Mouse (Mus musculus) cerebellum, adult (tissue): Measurements from ENCODE around the gene Etl4.

ENCODE experiments used
- ATAC-seq: cut with Nextera tagmentation; 2 replicates; pipeline ENCODE4 v1.9.2; 2017; ENCODE audit warnings: mild to moderate bottlenecking, moderate library complexity, mixed read lengths; ENCODE audit not compliant: insufficient number of reproducible peaks, low FRiP score, low TSS enrichment

Gene Etl4

DNA sequence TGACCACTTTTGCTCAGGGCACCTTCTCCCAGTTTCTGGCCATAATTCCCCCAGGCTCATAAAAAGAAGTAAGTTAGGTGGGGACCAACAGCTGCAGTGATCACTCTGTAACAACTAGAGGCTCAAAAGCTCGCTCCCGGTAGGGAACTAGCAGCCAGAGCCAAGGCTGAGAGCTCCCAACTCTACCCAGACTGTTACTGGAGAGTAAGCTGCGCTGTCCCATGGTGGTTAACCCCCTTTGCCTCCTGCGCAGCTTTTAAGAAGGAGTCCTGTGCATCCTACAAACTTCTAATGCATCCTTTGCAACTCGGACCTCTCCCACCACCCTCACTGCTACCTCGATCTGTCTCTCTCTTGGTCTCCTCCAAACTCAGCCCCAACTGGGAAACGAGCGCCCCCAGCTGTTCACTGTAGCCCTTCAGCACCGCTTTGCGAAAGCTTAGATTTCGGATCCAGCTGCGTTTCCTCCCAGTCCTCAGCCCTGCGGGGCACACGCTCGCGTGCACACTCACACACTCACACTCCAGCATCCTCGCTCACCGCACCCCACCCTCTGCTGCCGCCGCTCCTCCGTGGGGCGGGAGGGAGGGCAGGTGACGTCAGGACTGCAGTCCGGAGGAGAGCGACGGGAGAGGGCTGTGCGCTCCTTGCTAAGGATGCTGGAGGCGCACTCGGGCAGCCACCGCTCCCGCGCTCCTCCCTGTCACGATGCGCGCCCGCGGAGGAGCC is at the start of gene Etl4:
Etl4 (plus strand) TSS at position 610 of the 729 bp plus-strand sequence.
- ATAC-seq: peak; percentile 72

DNA sequence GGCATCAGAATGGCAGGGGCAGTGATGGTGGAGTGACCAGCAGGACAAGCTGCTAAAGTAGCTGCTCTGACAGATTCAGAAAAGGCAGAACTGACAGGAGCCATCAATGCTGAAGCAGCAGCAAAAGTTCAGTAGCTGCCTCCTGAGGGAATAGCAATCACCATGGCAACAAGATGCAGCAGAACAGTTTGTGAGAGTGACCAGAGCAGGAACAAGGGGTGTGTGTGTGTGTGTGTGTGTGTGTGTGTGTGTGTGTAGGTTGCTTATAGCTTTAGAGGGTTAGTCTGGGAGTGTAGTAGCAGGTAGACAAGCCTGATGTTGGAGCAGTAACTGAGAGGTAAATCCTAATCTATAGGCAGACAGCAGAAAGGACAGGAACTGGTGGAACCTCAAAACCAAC is 40.4 kb upstream of the Etl4 start:
- no peak for ATAC-seq

DNA sequence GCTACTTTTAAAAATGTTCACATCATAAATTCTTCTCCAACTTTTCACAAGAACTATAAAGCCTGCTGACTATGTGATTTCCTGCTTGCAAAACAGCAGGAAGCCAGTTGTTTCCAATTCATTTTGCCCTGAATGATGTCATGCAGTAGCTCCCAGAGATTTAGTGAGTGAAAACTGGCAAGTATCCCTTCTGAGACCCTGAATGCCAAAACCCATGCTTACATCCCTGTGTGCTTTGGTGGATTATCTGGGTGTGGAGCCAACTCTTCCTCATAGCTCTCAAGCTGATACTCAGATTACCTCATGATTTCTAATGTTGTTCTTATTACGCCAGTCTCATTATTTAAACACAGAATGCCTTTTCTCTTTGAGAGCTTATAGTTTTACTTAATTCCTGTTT is 37.7 kb upstream of the Etl4 start:
- ATAC-seq: no peak

DNA sequence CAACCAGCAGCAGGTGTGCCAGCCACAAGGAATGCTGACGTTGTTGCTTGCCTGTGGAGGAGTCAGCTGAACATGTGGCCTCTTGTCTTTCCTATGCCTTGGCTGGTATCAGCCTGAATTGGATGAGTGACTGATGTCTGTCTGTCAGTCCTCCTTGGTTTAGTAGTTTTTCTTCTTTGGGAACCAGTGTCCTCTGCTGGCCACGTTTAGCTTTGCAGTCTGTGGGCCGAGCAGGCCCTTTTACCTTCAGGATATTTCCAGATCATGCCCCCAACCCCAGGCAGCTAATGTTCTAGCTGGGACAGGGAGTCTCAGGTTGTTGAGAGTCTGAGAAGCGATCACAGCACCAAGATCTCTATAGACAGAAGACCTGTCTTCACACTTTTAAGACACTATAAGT is 18.7 kb upstream of the Etl4 start:
- ATAC-seq: no peak

DNA sequence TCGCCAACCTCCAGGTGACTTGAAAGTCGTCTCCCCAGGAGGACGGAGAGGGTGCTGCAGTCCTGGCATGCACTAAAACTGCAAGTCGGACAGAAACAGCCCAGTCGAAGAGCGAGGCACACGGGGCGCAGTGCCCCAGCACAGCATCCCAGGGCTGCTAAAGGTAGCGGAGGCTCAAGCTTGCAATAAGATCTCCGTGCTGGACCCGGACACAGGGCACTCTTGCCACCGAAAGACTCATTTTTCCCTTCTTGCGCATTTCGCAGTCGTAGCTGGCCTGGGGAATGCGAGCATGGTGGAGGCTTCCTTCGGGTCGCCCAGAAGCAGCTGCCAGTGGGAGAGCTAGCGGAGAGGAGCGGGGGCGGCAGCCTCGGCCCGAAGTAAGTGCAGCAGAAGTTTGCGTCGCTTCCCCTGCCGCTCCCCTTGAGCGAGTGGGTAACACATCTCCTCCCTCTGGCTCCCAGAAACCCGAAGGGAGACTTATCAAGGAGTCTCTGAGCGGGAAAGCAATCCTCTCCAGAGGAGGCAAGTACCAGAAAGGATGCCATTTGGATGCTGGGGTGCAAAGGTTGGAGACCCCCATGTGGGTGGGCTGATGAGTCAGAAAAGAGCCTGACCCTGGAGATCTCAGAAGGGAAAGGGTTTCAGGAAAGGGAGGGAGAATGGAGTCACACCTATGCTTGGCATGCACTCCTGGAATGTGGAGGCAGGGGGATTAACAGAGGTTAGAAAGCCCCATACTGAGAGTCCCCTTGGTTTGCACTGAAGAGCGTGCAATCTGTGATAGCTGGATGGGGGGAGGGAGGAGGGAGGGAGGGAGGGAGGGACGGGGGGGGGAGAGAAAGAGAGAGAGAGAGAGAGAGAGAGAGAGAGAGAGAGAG is 560 bp downstream of the Etl4 start:
- ATAC-seq: no peak

DNA sequence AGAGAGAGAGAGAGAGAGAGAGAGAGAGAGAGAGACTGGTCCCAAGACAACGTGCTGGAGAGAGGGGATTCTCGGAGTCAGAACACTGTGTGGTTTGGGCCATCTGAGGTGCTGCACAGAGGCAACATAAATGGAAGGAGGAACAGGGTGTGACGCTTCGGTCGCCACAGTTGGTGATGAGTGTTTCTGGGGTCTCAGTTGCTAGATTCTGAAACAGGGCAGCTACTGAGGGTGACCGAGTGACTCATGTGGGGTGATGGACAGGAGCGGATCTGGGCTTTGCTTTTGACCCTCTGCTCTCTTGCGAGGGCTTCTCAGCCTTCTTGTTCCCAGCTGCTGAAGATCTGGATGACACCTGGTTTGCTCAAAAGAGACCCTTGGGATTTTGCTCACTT is 1.2 kb downstream of the Etl4 start:
- no peak for ATAC-seq

DNA sequence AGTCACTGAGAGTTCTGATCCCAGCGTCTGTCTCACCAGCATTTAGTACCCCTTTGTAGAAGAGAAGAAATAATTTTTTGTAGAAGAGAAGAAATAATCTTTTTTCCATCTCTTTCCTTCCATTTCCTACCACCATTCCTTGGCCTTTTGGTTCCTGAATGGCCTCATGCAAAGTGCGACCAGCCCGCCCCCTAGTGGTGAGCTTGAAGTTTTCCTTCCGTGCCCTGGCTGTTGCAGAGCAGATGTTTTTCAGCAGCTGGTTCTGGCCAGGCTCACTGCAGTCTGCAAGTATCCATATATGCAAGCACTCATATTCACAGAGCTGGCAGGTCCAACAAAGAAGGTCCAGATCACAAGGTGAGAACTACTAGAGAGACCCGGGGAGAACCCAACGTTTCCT is 9.6 kb downstream of the Etl4 start:
- ATAC-seq: no peak

DNA sequence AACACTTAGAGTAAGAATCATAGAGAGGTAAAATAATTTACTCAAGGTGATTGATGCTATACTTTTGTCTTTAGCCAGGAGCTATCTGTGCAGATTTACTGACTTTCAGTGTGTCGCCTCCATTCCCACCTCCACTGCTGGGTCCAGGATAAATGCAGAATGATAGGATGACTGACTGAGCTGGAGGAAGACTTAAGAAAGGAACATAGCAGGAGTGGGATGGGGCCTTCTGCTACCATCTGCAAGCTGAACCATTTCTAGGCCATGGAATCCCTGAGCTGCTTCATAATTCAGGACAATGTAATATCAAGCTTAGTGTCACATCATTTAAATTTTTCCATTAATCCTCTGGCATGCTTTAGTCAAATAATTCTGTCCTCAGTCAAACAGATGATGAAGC is 20.4 kb downstream of the Etl4 start:
- ATAC-seq: no peak

DNA sequence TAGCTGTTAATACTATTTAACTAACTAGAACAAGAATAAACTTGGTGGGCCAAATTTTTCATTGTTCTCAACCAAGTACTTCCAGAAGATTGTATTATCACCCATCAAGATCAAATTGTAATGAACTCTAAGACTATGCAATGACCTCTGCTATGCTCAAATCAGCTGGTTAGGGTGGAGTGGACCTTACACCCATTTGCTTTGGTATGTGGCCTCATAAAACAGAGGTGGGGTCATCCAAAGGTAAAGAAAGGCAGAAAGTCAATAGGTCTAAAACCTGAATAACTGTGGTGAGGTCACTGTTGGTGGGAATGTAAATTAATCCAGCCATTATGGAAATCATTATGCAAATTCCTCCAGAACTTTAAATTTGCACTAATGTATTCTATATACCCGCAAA is 24.3 kb downstream of the Etl4 start:
- no peak for ATAC-seq

DNA sequence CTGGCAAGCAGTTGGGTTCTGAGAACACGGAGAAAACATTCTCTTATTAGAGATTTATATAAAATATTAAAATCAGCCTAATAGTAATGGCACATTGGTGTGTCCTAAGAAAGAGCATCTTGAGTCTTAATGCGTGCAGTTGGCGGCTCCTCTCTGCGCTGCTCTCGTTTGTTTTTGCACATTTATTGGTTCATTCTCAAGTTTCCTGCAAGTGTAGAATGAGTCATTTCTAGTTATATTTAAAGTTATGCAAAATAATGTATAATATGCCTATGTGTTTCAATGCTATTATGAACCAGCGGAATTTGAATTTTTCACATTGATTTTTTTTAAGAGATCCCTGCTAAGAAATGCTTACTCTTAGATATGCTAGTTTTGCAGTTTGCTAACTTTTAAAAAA is 35.6 kb downstream of the Etl4 start:
- ATAC-seq: no peak

DNA sequence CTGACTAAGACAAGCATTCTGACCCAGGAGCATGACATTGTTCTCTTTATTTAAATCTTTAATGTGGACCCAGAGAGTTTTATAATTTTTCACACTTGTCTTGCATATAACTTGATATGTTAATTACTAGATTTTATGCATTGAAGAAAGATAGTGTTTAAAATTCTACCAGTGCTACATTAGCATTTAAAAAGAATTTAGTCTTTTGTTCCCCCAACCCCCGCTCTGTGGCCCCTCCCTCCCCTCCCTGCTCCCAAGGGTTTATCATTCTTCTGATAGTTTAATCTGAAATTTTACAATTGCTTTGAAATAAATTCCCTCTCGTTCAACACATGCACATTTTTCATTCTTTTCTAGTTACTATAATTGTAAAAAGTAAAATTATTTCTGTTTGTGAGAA is 43.4 kb downstream of the Etl4 start:
- no peak for ATAC-seq

DNA sequence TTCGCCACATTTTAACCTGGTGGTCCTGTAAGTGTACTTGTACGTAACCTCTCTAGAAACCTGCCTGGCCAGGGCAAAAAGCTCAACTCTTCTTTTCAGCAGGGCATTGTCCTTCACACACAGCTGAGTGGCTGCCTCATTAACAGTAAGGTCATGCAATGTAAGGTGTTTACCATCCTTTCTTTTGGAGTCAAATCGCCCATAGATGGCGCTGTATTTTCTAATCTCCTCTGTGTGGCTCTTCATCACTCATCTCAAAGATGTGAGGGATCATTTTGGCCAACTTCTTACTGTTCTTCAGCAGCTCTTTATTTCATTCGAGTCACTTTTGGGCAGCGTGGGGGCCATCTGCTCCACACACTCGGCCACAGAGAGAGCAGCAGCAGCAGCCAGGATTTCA is 56.9 kb downstream of the Etl4 start:
- ATAC-seq: no peak

DNA sequence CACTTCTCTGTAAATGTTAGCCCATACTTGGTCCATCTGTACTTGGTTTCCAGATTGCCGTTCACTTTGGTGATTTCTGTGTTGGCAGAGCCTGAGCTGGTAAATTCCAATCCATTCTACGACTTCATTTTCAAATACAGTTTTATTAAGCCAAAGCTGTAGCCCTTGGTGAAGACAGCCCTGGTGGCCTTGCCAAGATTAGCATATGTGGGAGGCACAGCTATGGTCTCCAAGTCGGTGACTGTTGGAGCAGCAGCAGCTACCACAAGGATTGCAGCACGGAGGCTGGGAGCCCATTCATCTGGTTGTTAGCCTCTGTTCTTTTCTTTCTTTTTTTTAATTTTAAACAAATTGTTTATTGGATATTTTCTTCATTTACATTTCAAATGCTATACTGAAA is 128.1 kb downstream of the Etl4 start:
- no peak for ATAC-seq

DNA sequence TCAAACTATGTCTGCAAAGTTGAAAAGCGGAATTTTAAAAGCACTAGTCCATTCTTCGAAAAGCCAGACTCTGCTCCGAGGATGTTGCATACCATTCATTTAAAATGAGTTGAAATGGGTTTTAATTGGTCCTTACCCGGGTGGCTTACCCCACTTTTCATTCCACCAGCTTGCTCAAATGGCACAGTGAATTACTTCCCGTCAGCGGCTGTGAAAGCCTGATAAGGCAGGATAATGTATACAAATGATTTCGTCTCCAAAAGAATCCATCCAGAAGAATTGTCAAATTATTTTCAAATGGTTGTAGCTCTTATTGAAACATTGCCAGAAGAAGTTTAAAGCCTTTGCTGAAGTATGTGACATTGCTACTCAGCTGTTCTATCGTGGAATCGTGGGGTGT is 162.8 kb downstream of the Etl4 start:
- ATAC-seq: no peak

DNA sequence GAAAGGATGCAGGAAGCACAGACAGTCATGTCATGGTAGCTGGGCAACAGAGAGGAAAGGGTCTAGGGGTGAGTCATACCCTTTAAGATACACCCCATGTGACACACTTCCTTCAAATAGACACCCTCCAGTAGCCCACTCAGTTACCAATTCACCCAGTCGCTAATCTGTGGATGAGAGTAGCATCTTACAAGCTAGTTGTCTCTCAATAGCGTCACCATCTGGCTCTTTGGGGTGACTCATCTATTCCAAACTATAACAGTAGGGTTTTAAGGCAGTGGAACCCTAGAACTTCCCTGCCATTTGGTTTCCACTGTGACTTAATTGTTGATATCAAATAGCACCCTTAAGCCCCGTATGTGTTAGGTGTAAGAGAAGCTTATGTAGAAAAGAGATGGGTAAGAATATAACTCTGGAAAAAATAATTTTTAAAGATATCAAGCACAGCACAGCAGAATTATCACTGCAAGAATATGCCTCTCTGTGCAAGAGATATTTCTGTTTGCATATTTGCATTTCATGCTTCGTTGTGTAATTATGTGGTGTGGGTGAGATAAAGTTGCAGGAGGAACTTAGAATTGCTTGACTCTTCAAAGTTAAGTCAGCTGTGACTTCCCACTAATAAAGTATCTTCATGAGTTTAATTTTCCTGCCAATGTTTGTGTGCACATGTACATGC is 166.7 kb downstream of the Etl4 start:
- no peak for ATAC-seq

DNA sequence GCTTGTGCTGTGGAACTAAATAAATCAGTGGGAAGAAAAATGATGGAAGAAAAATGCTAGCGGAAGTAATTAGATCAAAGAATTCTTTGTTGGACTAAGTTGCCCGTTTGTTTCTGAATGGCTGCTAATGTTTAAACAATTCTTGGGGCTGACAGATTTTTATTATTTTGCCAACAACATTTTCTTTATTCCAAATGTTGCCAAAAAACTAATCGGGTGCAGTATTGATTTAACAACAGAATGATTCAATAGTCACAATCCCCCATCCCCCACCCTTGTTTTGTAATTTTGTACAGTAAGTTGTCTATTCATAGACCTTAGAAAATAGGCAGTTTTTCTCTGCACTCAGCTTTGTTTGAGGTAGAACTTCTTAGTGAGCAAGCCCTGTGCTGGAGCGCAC is 175.2 kb downstream of the Etl4 start:
- no peak for ATAC-seq

DNA sequence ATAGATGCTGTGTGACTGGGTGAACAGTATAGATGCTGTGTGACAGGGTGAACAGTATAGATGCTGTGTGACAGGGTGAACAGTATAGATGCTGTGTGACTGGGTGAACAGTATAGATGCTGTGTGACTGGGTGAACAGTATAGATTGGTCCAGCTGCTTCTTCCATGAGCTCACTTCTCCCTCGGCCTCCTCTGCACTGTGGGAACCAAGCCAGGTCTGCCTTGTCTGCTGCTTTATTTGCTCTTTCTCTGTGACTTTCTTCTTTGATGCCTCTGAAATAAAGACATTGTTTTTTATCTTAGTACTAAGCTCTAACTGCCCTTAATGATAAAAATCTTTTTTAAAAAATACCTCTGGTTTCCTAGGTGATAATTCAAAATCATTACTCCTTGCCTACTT is 195.9 kb downstream of the Etl4 start:
- ATAC-seq: no peak

DNA sequence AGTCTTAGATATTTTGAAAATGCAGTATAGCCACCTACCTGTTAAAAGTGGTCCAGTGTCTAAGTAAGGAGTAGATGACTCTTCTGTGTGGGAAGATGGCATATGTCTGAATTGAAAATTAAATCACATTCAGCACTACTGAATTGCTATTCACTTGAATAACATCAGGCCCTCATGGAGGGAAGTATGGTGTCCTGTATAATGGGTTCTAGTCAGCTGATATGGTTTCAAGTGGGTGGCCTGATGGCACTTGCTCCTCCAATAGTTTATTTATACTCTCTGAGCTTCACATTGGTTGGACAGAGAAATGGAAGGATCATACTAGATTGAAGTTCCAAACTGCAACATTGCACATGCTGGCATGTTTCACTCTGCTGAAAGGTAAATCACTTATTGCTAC is 202.1 kb downstream of the Etl4 start:
- ATAC-seq: no peak

DNA sequence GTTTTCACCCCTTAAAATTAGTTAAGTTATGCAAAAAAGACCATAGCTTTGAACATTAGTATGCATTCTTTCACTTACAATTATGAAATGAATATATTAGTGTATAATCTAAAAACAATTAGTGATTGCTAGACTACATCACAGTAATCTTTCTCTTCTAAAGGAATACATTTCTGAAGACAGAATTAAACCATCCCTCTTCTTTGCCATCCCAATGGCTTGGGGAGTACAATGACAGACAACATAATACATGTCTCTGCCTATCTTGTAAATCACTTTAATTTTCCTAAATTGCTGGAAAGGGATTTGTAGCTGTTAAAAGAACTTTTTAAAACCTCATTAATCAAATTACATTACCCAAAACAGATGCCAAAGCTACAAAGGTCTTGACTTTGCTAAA is 216.3 kb downstream of the Etl4 start:
- ATAC-seq: no peak

DNA sequence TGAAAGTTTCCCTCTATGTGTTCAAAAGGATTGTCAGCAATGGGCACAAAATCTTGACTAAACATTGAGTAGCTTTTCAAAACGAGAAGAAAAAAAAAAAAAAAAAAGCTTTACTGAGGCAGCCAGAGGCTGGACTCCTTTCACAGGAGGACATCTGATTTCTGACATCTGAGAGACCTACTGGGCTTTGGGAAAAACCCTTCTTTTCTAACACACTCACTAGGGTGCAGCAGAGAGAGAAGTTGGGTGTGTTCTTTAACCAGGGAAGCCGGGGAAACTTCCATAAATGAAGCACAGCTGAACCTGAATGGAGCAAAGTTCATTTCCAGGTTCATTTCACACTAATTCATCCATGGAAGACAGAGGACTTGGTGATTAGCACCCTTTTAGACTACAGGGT is 222.2 kb downstream of the Etl4 start:
- no peak for ATAC-seq

DNA sequence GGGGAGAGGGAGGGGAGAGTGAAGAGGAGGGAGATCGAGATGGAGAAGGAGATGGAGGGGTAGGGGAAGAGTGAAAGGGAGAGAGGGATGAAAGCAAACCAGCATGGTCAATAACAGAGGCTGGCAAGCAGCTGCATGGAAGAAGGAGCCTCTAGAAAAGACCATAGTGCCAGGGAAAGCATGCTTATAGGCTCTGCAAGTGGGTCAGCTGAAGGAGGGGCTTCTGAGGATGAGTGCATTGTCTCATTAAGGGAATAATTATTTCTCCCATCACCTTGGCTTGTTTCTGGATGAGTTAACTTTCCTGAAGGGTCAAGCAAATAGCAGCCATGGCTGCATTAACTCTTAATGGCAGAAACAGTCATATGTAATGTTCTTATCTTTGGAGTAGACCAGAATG is 228.8 kb downstream of the Etl4 start:
- ATAC-seq: no peak
